Mouse (Mus musculus) cerebellum, adult 2 months (tissue): ENCODE data around the gene Rarb.

Experiments
- CTCF ChIP-seq: fragments of 200-500 bp; IDR thresholded peaks from 2 replicates; pipeline ENCODE4 v1.5.1; 2011; ENCODE audit warnings: low read depth, mild to moderate bottlenecking, control low read depth, low read length, moderate library complexity, borderline replicate concordance; ENCODE audit not compliant: insufficient read depth
- POLR2A ChIP-seq: fragments of 200-500 bp; IDR thresholded peaks from 2 replicates; pipeline ENCODE4 v1.6.1; 2011; ENCODE audit warnings: low read length, control low read depth, borderline replicate concordance; ENCODE audit not compliant: insufficient read depth

GRCm38 (mm10) chr14:16554643-16555459 is 264.1 kb downstream of the Rarb start:
- TF ChIP-seq CTCF = no peak
- no peak for TF ChIP-seq POLR2A
